Mouse (Mus musculus): ENCODE data around the gene Mef2c. TPM values are rescaled to one million over a fixed set of nuclear protein-coding genes. Genes with fewer than 3 reads are reported as not detected.

Gene Mef2c
- polyA plus RNA-seq, 1 experiment from 2014 or later = 53.3 TPM

GRCm38 (mm10) chr13:83601741-83602140, 97.9 kb downstream of the Mef2c start:
- H3K9ac ChIP-seq (replicated peaks; ENCODE audit: low read depth, low read length) = no peak overlapping the region
- 0 out of 2 replicates have a peak, but pooled peaks cover 7% of the 10 kb centered on the region for H3K4me1 ChIP-seq (ENCODE audit: control insufficient read depth, insufficient read depth, low read length)
- no peaks in the 10 kb centered on the region for H3K9me3 ChIP-seq (ENCODE audit: control insufficient read depth, low read depth, low read length)
- H3K4me2 ChIP-seq (replicated peaks; ENCODE audit: low read depth, low read length) = no peak overlapping the region
- no peaks in the 10 kb centered on the region for H3K27me3 ChIP-seq (ENCODE audit: control insufficient read depth, insufficient read depth, low read length)
- H3K4me3 ChIP-seq (ENCODE audit: low read depth, low read length) = no peak overlapping the region
- WGBS = 87% methylated on average over 4 of the region's 4 CpGs
- ATAC-seq (ENCODE audit: insufficient number of reproducible peaks, insufficient read depth, low FRiP score, low read depth) = no peak
- no peak overlapping the region for H3K27ac ChIP-seq (ENCODE audit: low read length)
- no peaks in the 10 kb centered on the region for H3K36me3 ChIP-seq (ENCODE audit: control insufficient read depth, insufficient read depth, low read length)

DNA sequence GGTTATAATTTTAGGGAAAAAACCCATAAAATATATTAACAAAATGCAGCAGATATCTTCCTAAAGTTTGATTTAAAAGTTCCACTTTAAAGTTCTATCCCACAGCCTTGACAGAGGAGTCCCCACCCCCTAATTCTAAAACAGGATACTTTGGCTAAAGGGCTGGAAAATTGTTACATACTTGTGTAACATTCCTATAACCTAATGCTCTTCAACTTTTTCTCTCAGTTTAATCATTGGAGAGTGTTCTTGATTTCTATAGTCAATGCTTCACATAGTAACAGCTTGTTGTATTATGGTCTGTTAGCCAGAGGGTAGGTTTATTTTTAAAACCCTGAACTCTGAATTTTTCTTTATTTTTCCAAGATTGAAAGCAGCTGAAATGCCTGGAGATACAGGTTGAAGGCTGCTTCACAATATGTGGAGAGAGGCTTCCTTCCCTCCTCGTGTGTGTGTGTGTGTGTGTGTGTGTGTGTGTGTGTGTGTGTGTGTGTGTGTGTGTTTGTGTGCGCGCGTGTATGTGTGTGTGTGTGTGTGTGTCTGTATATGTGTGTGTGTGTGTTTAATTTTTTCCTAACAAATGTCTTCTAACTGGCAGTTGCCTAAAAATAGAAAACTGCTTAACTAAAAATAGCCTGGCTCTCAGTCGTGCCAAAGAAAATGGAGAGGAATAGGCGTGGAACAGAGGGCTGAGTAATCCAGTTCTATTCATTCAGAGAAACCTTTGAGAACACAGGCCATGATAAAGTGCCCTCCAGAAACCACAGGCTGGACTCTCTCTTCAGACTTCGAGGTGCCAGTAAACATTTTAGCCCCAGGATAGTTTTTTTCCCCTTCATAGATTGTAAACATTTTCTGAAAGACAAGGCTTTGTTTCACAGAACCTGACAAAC, 99.8 kb downstream of the Mef2c start:
- Histone ChIP-seq H3K4me3 (ENCODE audit: low read depth, low read length) (no peak overlapping the region), H3K36me3 (ENCODE audit: control insufficient read depth, insufficient read depth, low read length) (no peaks in the 10 kb centered on the region), H3K4me1 (ENCODE audit: control insufficient read depth, insufficient read depth, low read length) (peaks cover 14% of the 10 kb centered on the region; the same call in 1 of the 2 replicates), H3K27me3 (ENCODE audit: control insufficient read depth, insufficient read depth, low read length) (no peaks in the 10 kb centered on the region), H3K9me3 (ENCODE audit: control insufficient read depth, low read depth, low read length) (no peaks in the 10 kb centered on the region), H3K27ac (ENCODE audit: low read length) (peak overlapping the region; percentile 79), H3K4me2 (replicated peaks; ENCODE audit: low read depth, low read length) (no peak overlapping the region), H3K9ac (replicated peaks; ENCODE audit: low read depth, low read length) (no peak overlapping the region)
- ATAC-seq (ENCODE audit: insufficient number of reproducible peaks, insufficient read depth, low FRiP score, low read depth) = peak; percentile 77; the same call in 1 of the 2 replicates
- 30% methylated on average over 7 of the region's 7 CpGs for WGBS

DNA sequence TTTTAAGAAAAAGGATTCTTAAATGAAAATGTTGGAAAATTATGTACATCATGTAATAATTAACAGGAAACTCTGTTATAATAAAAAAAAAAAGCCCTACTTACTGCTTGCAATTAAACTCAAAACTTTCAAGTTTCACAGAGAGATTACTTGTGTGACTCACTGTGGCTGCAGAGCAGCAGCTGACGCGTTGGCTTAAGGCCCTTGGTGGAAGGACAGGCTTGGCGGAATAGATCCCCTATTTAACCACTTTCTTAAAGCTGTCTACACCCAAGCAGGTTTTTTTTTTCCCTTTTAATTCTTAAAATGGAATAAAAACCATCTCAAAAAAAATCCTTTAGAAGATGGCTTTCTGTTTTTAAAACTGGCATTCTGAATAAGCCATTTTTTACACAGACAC, 100.5 kb downstream of the Mef2c start:
- H3K9ac ChIP-seq (replicated peaks; ENCODE audit: low read depth, low read length) = no peak overlapping the region
- no peak; the same call in 1 of the 2 replicates for ATAC-seq (ENCODE audit: insufficient number of reproducible peaks, insufficient read depth, low FRiP score, low read depth)
- 37% methylated on average over 3 of the region's 3 CpGs for WGBS
- H3K36me3 ChIP-seq (ENCODE audit: control insufficient read depth, insufficient read depth, low read length) = no peaks in the 10 kb centered on the region
- no peak overlapping the region for H3K4me3 ChIP-seq (ENCODE audit: low read depth, low read length)
- no peaks in the 10 kb centered on the region for H3K27me3 ChIP-seq (ENCODE audit: control insufficient read depth, insufficient read depth, low read length)
- peak overlapping the region; percentile 79; the same call in 1 of the 2 replicates for H3K27ac ChIP-seq (ENCODE audit: low read length)
- H3K9me3 ChIP-seq (ENCODE audit: control insufficient read depth, low read depth, low read length) = no peaks in the 10 kb centered on the region
- no peak overlapping the region for H3K4me2 ChIP-seq (replicated peaks; ENCODE audit: low read depth, low read length)
- peaks cover 14% of the 10 kb centered on the region; the same call in 1 of the 2 replicates for H3K4me1 ChIP-seq (ENCODE audit: control insufficient read depth, insufficient read depth, low read length)

GRCm38 (mm10) chr13:83604785-83605184, 101.0 kb downstream of the Mef2c start:
- WGBS = 62% methylated on average over 4 of the region's 4 CpGs
- H3K9me3 ChIP-seq (ENCODE audit: control insufficient read depth, low read depth, low read length) = no peaks in the 10 kb centered on the region
- no peak overlapping the region for H3K9ac ChIP-seq (replicated peaks; ENCODE audit: low read depth, low read length)
- no peak overlapping the region for H3K4me2 ChIP-seq (replicated peaks; ENCODE audit: low read depth, low read length)
- no peaks in the 10 kb centered on the region for H3K27me3 ChIP-seq (ENCODE audit: control insufficient read depth, insufficient read depth, low read length)
- H3K4me1 ChIP-seq (ENCODE audit: control insufficient read depth, insufficient read depth, low read length) = peaks cover 14% of the 10 kb centered on the region; the same call in 1 of the 2 replicates
- H3K27ac ChIP-seq (ENCODE audit: low read length) = peak overlapping the region; percentile 79; the same call in 1 of the 2 replicates
- no peaks in the 10 kb centered on the region for H3K36me3 ChIP-seq (ENCODE audit: control insufficient read depth, insufficient read depth, low read length)
- H3K4me3 ChIP-seq (ENCODE audit: low read depth, low read length) = no peak overlapping the region
- no peak for ATAC-seq (ENCODE audit: insufficient number of reproducible peaks, insufficient read depth, low FRiP score, low read depth)

- Histone ChIP-seq H3K36me3 (ENCODE audit: control insufficient read depth, insufficient read depth, low read length) (no peaks in the 10 kb centered on the region), H3K9me3 (ENCODE audit: control insufficient read depth, low read depth, low read length) (no peaks in the 10 kb centered on the region), H3K4me3 (ENCODE audit: low read depth, low read length) (no peak overlapping the region), H3K27me3 (ENCODE audit: control insufficient read depth, insufficient read depth, low read length) (no peaks in the 10 kb centered on the region), H3K4me1 (ENCODE audit: control insufficient read depth, insufficient read depth, low read length) (peaks cover 14% of the 10 kb centered on the region; the same call in 1 of the 2 replicates), H3K9ac (replicated peaks; ENCODE audit: low read depth, low read length) (no peak overlapping the region), H3K4me2 (replicated peaks; ENCODE audit: low read depth, low read length) (no peak overlapping the region), H3K27ac (ENCODE audit: low read length) (peak overlapping the region; percentile 4; the same call in 1 of the 2 replicates)
- WGBS = 9% methylated on average over 4 of the region's 4 CpGs
- peak; percentile 66; the same call in 1 of the 2 replicates for ATAC-seq (ENCODE audit: insufficient number of reproducible peaks, insufficient read depth, low FRiP score, low read depth)
Measured at GRCm38 (mm10) chr13:83607883-83608581, 104.2 kb downstream of the Mef2c start.

GRCm38 (mm10) chr13:83608851-83609516, 105.2 kb downstream of the Mef2c start:
- WGBS = 63% methylated on average over 3 of the region's 3 CpGs

GRCm38 (mm10) chr13:83609517-83609878, 105.7 kb downstream of the Mef2c start:
- H3K9me3 ChIP-seq (ENCODE audit: control insufficient read depth, low read depth, low read length) = no peaks in the 10 kb centered on the region
- no peak overlapping the region for H3K9ac ChIP-seq (replicated peaks; ENCODE audit: low read depth, low read length)
- no peak for ATAC-seq (ENCODE audit: insufficient number of reproducible peaks, insufficient read depth, low FRiP score, low read depth)
- no peaks in the 10 kb centered on the region for H3K27me3 ChIP-seq (ENCODE audit: control insufficient read depth, insufficient read depth, low read length)
- H3K27ac ChIP-seq (ENCODE audit: low read length) = no peak overlapping the region
- no peak overlapping the region for H3K4me2 ChIP-seq (replicated peaks; ENCODE audit: low read depth, low read length)
- 75% methylated on average over 3 of the region's 3 CpGs for WGBS
- H3K4me1 ChIP-seq (ENCODE audit: control insufficient read depth, insufficient read depth, low read length) = peaks cover 9% of the 10 kb centered on the region; the same call in 1 of the 2 replicates
- no peaks in the 10 kb centered on the region for H3K36me3 ChIP-seq (ENCODE audit: control insufficient read depth, insufficient read depth, low read length)
- no peak overlapping the region for H3K4me3 ChIP-seq (ENCODE audit: low read depth, low read length)

More at GRCm38 (mm10) chr13:83608851-83609516, 105.2 kb downstream of the Mef2c start:
- Histone ChIP-seq H3K27me3 (ENCODE audit: control insufficient read depth, insufficient read depth, low read length) (no peaks in the 10 kb centered on the region), H3K36me3 (ENCODE audit: control insufficient read depth, insufficient read depth, low read length) (no peaks in the 10 kb centered on the region), H3K4me3 (ENCODE audit: low read depth, low read length) (no peak overlapping the region), H3K4me1 (ENCODE audit: control insufficient read depth, insufficient read depth, low read length) (peaks cover 11% of the 10 kb centered on the region; the same call in 1 of the 2 replicates), H3K4me2 (replicated peaks; ENCODE audit: low read depth, low read length) (no peak overlapping the region), H3K27ac (ENCODE audit: low read length) (peak overlapping the region; percentile 4; the same call in 1 of the 2 replicates), H3K9me3 (ENCODE audit: control insufficient read depth, low read depth, low read length) (no peaks in the 10 kb centered on the region), H3K9ac (replicated peaks; ENCODE audit: low read depth, low read length) (no peak overlapping the region)
- no peak for ATAC-seq (ENCODE audit: insufficient number of reproducible peaks, insufficient read depth, low FRiP score, low read depth)

- ATAC-seq (ENCODE audit: insufficient number of reproducible peaks, insufficient read depth, low FRiP score, low read depth) = no peak
- Histone ChIP-seq H3K9ac (replicated peaks; ENCODE audit: low read depth, low read length) (no peak overlapping the region), H3K4me2 (replicated peaks; ENCODE audit: low read depth, low read length) (no peak overlapping the region), H3K4me3 (ENCODE audit: low read depth, low read length) (no peak overlapping the region), H3K9me3 (ENCODE audit: control insufficient read depth, low read depth, low read length) (no peaks in the 10 kb centered on the region), H3K27me3 (ENCODE audit: control insufficient read depth, insufficient read depth, low read length) (no peaks in the 10 kb centered on the region), H3K4me1 (ENCODE audit: control insufficient read depth, insufficient read depth, low read length) (peaks cover 7% of the 10 kb centered on the region; the same call in 1 of the 2 replicates), H3K36me3 (ENCODE audit: control insufficient read depth, insufficient read depth, low read length) (no peaks in the 10 kb centered on the region), H3K27ac (ENCODE audit: low read length) (no peak overlapping the region)
- WGBS = 83% methylated on average over 8 of the region's 8 CpGs
Measured at GRCm38 (mm10) chr13:83610124-83610523, 106.3 kb downstream of the Mef2c start.

All from stomach, embryonic 14.5 days (tissue).